Mouse (Mus musculus) midbrain, embryonic 15.5 days (tissue): ENCODE results near the gene Ifnz. TPM values are rescaled to one million over a fixed set of nuclear protein-coding genes. Genes with fewer than 3 reads are reported as not detected.
A peak's percentile ranks its signal among the peaks of the same experiment; 100 is the strongest.
"Not testable (repeated sequence)": the region's sequence is repeated elsewhere in the genome, so short reads cannot be mapped to it uniquely, and the experiment has no call there.

Experiments used
- ATAC-seq: fragments of 200-750 bp; cut with Nextera tagmentation; replicated peaks from 2 replicates; pipeline ENCODE4 v1.8.0; 2017; ENCODE audit warnings: moderate TSS enrichment
- H3K27ac ChIP-seq: fragments of 300-500 bp; sonication (generic); 2 replicates; pipeline ENCODE4 v1.5.1; 2015; ENCODE audit warnings: mild to moderate bottlenecking, inconsistent platforms
- H3K27me3 ChIP-seq: fragments of 300-500 bp; sonication (generic); replicated peaks from 2 replicates; pipeline ENCODE4 v1.6.1; 2015; ENCODE audit warnings: inconsistent platforms
- H3K36me3 ChIP-seq: fragments of 300-500 bp; sonication (generic); replicated peaks from 2 replicates; pipeline ENCODE4 v1.6.1; 2015; ENCODE audit warnings: inconsistent platforms
- H3K4me1 ChIP-seq: fragments of 300-500 bp; sonication (generic); 2 replicates; pipeline ENCODE4 v1.6.1; 2015; ENCODE audit warnings: inconsistent platforms
- H3K4me2 ChIP-seq: fragments of 300-500 bp; sonication (generic); 2 replicates; pipeline ENCODE4 v1.6.1; 2015; ENCODE audit warnings: inconsistent platforms, mild to moderate bottlenecking, moderate library complexity
- H3K4me3 ChIP-seq: fragments of 300-500 bp; sonication (generic); 2 replicates; pipeline ENCODE4 v1.5.1; 2015; ENCODE audit warnings: mild to moderate bottlenecking, inconsistent platforms
- H3K9ac ChIP-seq: fragments of 300-500 bp; sonication (generic); 2 replicates; pipeline ENCODE4 v1.6.1; 2015; ENCODE audit warnings: mild to moderate bottlenecking, inconsistent platforms
- H3K9me3 ChIP-seq: fragments of 300-500 bp; sonication (generic); 2 replicates; pipeline ENCODE4 v1.6.1; 2016; ENCODE audit warnings: inconsistent platforms
- WGBS: fragments of 180-500 bp; shearing (Covaris S2); methylation state at CpG from one replicate; pipeline ENCODE4 v1.1.7; 2015; ENCODE audit warnings: mixed read lengths; 5-methylcytosine and 5-hydroxymethylcytosine counted together
- polyA plus RNA-seq: library from polyadenylated mRNA; unstranded; fragments of >200 nt; fragmentation: Nextera tagmentation; extraction: Ambion mirVana; gene quantifications from 2 replicates; pipeline ENCODE4 v1.2.1, GENCODE M21; 2015

Gene Ifnz
- 0.14 and 0.17 TPM in 2 replicates for polyA plus RNA-seq

GRCm38 (mm10) chr4:88781831-88782230 is at the start of gene Ifnz:
Gene Ifnz, plus strand, starts transcription at chr4:88782131.
- WGBS: 19% methylated on average over 4 of the region's 7 CpGs
- H3K27me3 ChIP-seq, H3K9ac ChIP-seq, H3K4me3 ChIP-seq, H3K27ac ChIP-seq, ATAC-seq, H3K9me3 ChIP-seq, H3K4me1 ChIP-seq, H3K36me3 ChIP-seq: not testable (repeated sequence)
- peak within 1 kb of the TSS; percentile 45 for H3K4me2 ChIP-seq

DNA sequence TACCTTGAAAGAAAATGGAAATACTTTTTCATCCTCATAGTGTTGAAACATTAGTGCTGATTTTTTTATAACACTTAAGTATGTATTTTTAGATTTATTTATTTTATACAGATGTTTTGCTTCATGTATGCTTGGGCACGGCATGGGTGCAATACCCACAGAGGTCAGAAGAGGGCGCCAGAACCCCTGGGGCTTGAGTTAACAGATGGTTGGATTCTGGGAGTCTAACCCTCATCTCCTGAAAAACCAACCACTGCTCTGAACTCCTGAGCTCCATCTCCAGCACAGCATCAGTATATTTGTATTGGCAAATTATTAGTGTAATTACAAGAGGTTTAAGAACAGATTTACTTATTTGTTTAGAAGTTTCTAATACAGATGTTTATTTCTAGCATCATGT is 43.5 kb upstream of the Ifnz start:
- Histone ChIP-seq H3K36me3 (no peaks in the 10 kb centered on the region), H3K9ac (no peak overlapping the region), H3K4me2 (no peak overlapping the region), H3K27ac (no peak overlapping the region), H3K9me3 (no peaks in the 10 kb centered on the region), H3K27me3 (no peaks in the 10 kb centered on the region), H3K4me3 (no peak overlapping the region), H3K4me1 (no peaks in the 10 kb centered on the region)
- 5% methylated on average over 2 of the region's 2 CpGs for WGBS
- no peak for ATAC-seq

GRCm38 (mm10) chr4:88739036-88739435 is 42.9 kb upstream of the Ifnz start:
- H3K4me3 ChIP-seq: no peak overlapping the region
- H3K9me3 ChIP-seq: no peaks in the 10 kb centered on the region
- 90% methylated on average over 6 of the region's 6 CpGs for WGBS
- ATAC-seq: no peak
- H3K27me3 ChIP-seq: no peaks in the 10 kb centered on the region
- no peaks in the 10 kb centered on the region for H3K4me1 ChIP-seq
- H3K36me3 ChIP-seq: no peaks in the 10 kb centered on the region
- H3K9ac ChIP-seq: no peak overlapping the region
- no peak overlapping the region for H3K4me2 ChIP-seq
- H3K27ac ChIP-seq: no peak overlapping the region

- no peak for ATAC-seq
- 92% methylated on average over 4 of the region's 4 CpGs for WGBS
These were observed 40.5 kb upstream of the Ifnz start for GRCm38 (mm10) chr4:88741426-88741825.

GRCm38 (mm10) chr4:88742771-88743371 is 39.1 kb upstream of the Ifnz start:
- ATAC-seq: no peak
- Histone ChIP-seq H3K4me1 (no peaks in the 10 kb centered on the region), H3K9ac (no peak overlapping the region), H3K4me3 (no peak overlapping the region), H3K9me3 (no peaks in the 10 kb centered on the region), H3K27me3 (no peaks in the 10 kb centered on the region), H3K4me2 (no peak overlapping the region), H3K36me3 (no peaks in the 10 kb centered on the region), H3K27ac (no peak overlapping the region)
- WGBS: 70% methylated on average over 7 of the region's 7 CpGs

More at GRCm38 (mm10) chr4:88741426-88741825, 40.5 kb upstream of the Ifnz start:
- no peak overlapping the region for H3K4me3 ChIP-seq
- no peaks in the 10 kb centered on the region for H3K4me1 ChIP-seq
- no peak overlapping the region for H3K9ac ChIP-seq
- H3K27me3 ChIP-seq: no peaks in the 10 kb centered on the region
- H3K27ac ChIP-seq: no peak overlapping the region
- H3K9me3 ChIP-seq: no peaks in the 10 kb centered on the region
- no peak overlapping the region for H3K4me2 ChIP-seq
- H3K36me3 ChIP-seq: no peaks in the 10 kb centered on the region

- H3K27ac ChIP-seq: no peak overlapping the region
- no peaks in the 10 kb centered on the region for H3K4me1 ChIP-seq
- H3K4me3 ChIP-seq: no peak overlapping the region
- H3K4me2 ChIP-seq: no peak overlapping the region
- no peaks in the 10 kb centered on the region for H3K9me3 ChIP-seq
- H3K9ac ChIP-seq: no peak overlapping the region
- no peaks in the 10 kb centered on the region for H3K27me3 ChIP-seq
- 75% methylated on average over 3 of the region's 3 CpGs for WGBS
- no peaks in the 10 kb centered on the region for H3K36me3 ChIP-seq
- no peak for ATAC-seq
These were observed 37.7 kb upstream of the Ifnz start for GRCm38 (mm10) chr4:88744207-88744606.

GRCm38 (mm10) chr4:88749926-88750325 is 32.0 kb upstream of the Ifnz start:
- ATAC-seq: no peak
- no peak overlapping the region for H3K4me2 ChIP-seq
- H3K9me3 ChIP-seq: no peaks in the 10 kb centered on the region
- no peaks in the 10 kb centered on the region for H3K27me3 ChIP-seq
- 56% methylated on average over 6 of the region's 6 CpGs for WGBS
- H3K27ac ChIP-seq: no peak overlapping the region
- H3K9ac ChIP-seq: no peak overlapping the region
- no peak overlapping the region for H3K4me3 ChIP-seq
- H3K36me3 ChIP-seq: no peaks in the 10 kb centered on the region
- no peaks in the 10 kb centered on the region for H3K4me1 ChIP-seq

DNA sequence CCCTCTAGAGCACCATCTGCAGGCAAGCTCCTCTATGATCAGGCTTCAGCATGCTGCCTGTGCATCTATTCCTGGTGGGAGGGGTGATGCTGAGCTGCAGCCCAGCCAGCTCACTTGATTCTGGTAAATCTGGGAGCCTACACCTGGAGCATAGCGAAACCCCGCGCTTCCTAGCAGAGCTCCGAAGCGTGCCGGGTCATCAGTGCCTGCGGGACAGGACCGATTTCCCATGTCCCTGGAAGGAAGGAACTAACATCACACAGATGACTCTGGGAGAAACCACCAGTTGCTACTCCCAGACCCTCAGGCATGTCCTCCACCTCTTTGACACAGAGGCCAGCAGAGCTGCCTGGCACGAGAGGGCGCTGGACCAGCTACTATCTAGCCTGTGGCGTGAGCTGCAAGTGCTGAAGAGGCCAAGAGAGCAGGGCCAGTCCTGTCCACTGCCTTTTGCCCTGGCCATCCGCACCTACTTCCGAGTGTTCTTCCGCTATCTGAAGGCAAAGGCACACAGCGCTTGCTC is 27.1 kb upstream of the Ifnz start, which contains the start of gene Gm13271:
Gene Gm13271 (plus strand): TSS at position 51 of the 523 bp plus-strand sequence.
- not testable (repeated sequence) for H3K27ac ChIP-seq, H3K4me3 ChIP-seq, H3K9ac ChIP-seq, H3K36me3 ChIP-seq, H3K4me2 ChIP-seq, ATAC-seq, H3K4me1 ChIP-seq, H3K27me3 ChIP-seq, H3K9me3 ChIP-seq
- WGBS: 77% methylated on average over 15 of the region's 15 CpGs

DNA sequence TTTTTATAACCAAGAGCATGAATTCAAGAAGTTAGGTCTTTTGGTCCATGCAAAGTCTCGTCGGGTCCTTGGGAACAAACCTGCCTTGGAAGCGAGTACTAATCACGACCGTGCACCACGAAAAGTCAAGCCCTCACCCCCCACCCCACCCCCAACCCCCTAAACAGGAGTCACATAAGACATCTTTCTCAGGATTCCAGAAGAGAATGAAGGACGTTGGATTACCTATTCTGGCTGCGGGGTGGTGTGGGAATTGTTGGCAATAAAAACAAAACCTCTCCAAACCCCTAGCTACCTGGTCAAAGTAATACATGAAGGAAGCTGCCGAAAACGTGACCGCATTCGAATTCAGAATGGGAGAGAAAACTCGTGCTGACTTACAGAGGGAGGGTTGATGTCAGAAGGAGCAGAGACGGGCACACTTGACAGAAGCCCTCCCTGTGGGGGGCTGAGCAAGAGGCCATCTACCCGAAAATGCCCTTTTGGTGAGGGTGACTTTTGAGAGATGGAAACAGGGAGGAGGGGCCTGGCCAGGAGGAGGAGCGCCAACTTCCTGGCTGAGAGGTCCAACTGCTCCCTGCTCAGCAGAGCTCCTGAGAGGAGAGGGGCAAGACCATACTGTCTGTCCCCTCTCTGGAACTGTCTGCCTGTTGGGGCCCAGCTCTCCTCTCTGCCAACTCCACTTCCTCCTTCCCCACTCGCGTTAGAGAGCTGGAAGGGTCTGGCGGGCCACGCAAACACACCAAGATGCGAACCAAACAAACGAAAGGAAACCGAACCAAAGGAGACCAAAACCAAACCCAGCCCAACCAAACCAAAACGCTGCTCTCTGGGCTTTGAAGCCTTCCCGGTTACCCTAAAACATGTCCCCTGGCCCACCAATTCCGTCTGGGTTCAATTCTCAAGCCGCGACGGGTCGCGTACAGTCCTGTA is 25.1 kb upstream of the Ifnz start:
- Histone ChIP-seq H3K9ac (peak overlapping the region; percentile 53), H3K4me3 (peak overlapping the region; percentile 47), H3K4me2 (peak overlapping the region; percentile 91), H3K27ac (peak overlapping the region; percentile 71)
- not testable (repeated sequence) for H3K4me1 ChIP-seq, H3K27me3 ChIP-seq, ATAC-seq, H3K36me3 ChIP-seq, H3K9me3 ChIP-seq
- WGBS: 9% methylated on average over 29 of the region's 31 CpGs

GRCm38 (mm10) chr4:88757628-88758031 is 24.3 kb upstream of the Ifnz start:
- Histone ChIP-seq H3K9ac (peak overlapping the region; percentile 53), H3K27ac (peak overlapping the region; percentile 71), H3K4me2 (peak overlapping the region; percentile 91), H3K4me3 (peak overlapping the region; percentile 47)
- H3K27me3 ChIP-seq, H3K4me1 ChIP-seq, H3K9me3 ChIP-seq, H3K36me3 ChIP-seq: not testable (repeated sequence)
- WGBS: 0% methylated on average over 21 of the region's 21 CpGs
- peak; percentile 100 for ATAC-seq

- not testable (repeated sequence) for H3K9ac ChIP-seq, H3K36me3 ChIP-seq, ATAC-seq, H3K4me1 ChIP-seq, H3K27ac ChIP-seq, H3K4me3 ChIP-seq, H3K4me2 ChIP-seq, H3K27me3 ChIP-seq, H3K9me3 ChIP-seq
- WGBS: 84% methylated on average over 9 of the region's 9 CpGs
These were observed 23.2 kb upstream of the Ifnz start for GRCm38 (mm10) chr4:88758751-88759150.

GRCm38 (mm10) chr4:88759610-88760268 is 22.2 kb upstream of the Ifnz start, which contains the start of gene Gm13283:
Gene Gm13283, plus strand, starts transcription at chr4:88760119.
- not testable (repeated sequence) for H3K4me1 ChIP-seq, H3K9me3 ChIP-seq, H3K27me3 ChIP-seq, H3K9ac ChIP-seq, H3K36me3 ChIP-seq, H3K27ac ChIP-seq, ATAC-seq
- peak within 1 kb of the TSS; percentile 34 for H3K4me3 ChIP-seq
- H3K4me2 ChIP-seq: peak within 1 kb of the TSS; percentile 69
- WGBS: 24% methylated on average over 10 of the region's 14 CpGs
